Mouse (Mus musculus) embryonic facial prominence, embryonic 11.5 days (tissue): ENCODE results near the gene Hsf4. TPM values are rescaled to one million over a fixed set of nuclear protein-coding genes. Genes with fewer than 3 reads are reported as not detected.
"Not testable (repeated sequence)": the region's sequence is repeated elsewhere in the genome, so short reads cannot be mapped to it uniquely, and the experiment has no call there.

Experiments
- ATAC-seq: fragments of 200-750 bp; cut with Nextera tagmentation; replicated peaks from 2 replicates; pipeline ENCODE4 v1.8.0; 2017; ENCODE audit warnings: low read depth; ENCODE audit not compliant: insufficient number of reproducible peaks, low FRiP score, low TSS enrichment
- DNase-seq: peaks from one replicate; pipeline ENCODE4 v3.0.0-alpha.2; 2015; ENCODE audit warnings: low spot score
- H3K27ac ChIP-seq: fragments of 300-500 bp; sonication (generic); replicated peaks from 2 replicates; pipeline ENCODE4 v1.5.1; 2014; ENCODE audit warnings: mild to moderate bottlenecking, low read depth, low read length, control low read depth
- H3K27me3 ChIP-seq: fragments of 300-500 bp; sonication (generic); 2 replicates; pipeline ENCODE4 v1.6.1; 2014; ENCODE audit warnings: mild to moderate bottlenecking, low read length, moderate library complexity, mixed read lengths; ENCODE audit not compliant: control insufficient read depth, insufficient read depth
- H3K36me3 ChIP-seq: fragments of 300-500 bp; sonication (generic); replicated peaks from 2 replicates; pipeline ENCODE4 v1.6.1; 2014; ENCODE audit warnings: low read depth, mild to moderate bottlenecking, low read length, moderate library complexity, mixed read lengths; ENCODE audit not compliant: control insufficient read depth, insufficient read depth
- H3K4me1 ChIP-seq: fragments of 300-500 bp; sonication (generic); 2 replicates; pipeline ENCODE4 v1.6.1; 2014; ENCODE audit warnings: low read length, mixed read lengths; ENCODE audit not compliant: control insufficient read depth, insufficient read depth
- H3K4me2 ChIP-seq: fragments of 300-500 bp; sonication (generic); 2 replicates; pipeline ENCODE4 v1.6.1; 2014; ENCODE audit warnings: low read depth, mild to moderate bottlenecking, control low read depth, low read length, moderate library complexity
- H3K4me3 ChIP-seq: fragments of 300-500 bp; sonication (generic); 2 replicates; pipeline ENCODE4 v1.5.1; 2014; ENCODE audit warnings: low read depth, low read length, control low read depth
- H3K9ac ChIP-seq: fragments of 300-500 bp; sonication (generic); replicated peaks from 2 replicates; pipeline ENCODE4 v1.6.1; 2014; ENCODE audit warnings: mild to moderate bottlenecking, control low read depth, low read length
- H3K9me3 ChIP-seq: fragments of 300-500 bp; sonication (generic); replicated peaks from 2 replicates; pipeline ENCODE4 v1.6.1; 2016; ENCODE audit warnings: mild to moderate bottlenecking, low read length, inconsistent platforms, mixed read lengths; ENCODE audit not compliant: control insufficient read depth
- WGBS: fragments of 180-500 bp; shearing (Covaris S2); extraction: QIAGEN DNeasy Blood & Tissue Kit; methylation state at CpG from one replicate; pipeline ENCODE4 v1.1.7; 2014; 5-methylcytosine and 5-hydroxymethylcytosine counted together
- polyA plus RNA-seq: library from polyadenylated mRNA; unstranded; fragments of >200 nt; fragmentation: Nextera tagmentation; extraction: Ambion mirVana; gene quantifications from 2 replicates; pipeline ENCODE4 v1.2.1, GENCODE M21; 2014

The Hsf4 gene
- polyA plus RNA-seq, 1 experiment from 2014 or later: 0.13 TPM

GRCm38 (mm10) chr8:105290554-105291314, 21.1 kb downstream of the Hsf4 start:
- Histone ChIP-seq H3K4me2 (peak overlapping the region; percentile 69), H3K27me3 (peaks cover 12% of the 10 kb centered on the region), H3K4me3 (peak overlapping the region; percentile 47), H3K27ac (no peak overlapping the region), H3K9me3 (no peaks in the 10 kb centered on the region), H3K36me3 (no peaks in the 10 kb centered on the region), H3K4me1 (peaks cover 5% of the 10 kb centered on the region; the same call in 1 of the 2 replicates), H3K9ac (no peak overlapping the region)
- DNase-seq (peak; percentile 96), ATAC-seq (no peak)
- 7% methylated on average over 31 of the region's 31 CpGs for WGBS

- H3K36me3 ChIP-seq, H3K27ac ChIP-seq, H3K4me2 ChIP-seq, H3K9ac ChIP-seq, H3K4me3 ChIP-seq, DNase-seq, H3K9me3 ChIP-seq, H3K4me1 ChIP-seq, ATAC-seq: not testable (repeated sequence)
- WGBS: 85% methylated on average over 8 of the region's 8 CpGs
- H3K27me3 ChIP-seq: peaks cover 12% of the 10 kb centered on the region
Observed at GRCm38 (mm10) chr8:105291364-105291763, 21.8 kb downstream of the Hsf4 start.

GRCm38 (mm10) chr8:105291802-105292201, 22.2 kb downstream of the Hsf4 start:
- not testable (repeated sequence) for H3K9me3 ChIP-seq, H3K9ac ChIP-seq, H3K4me1 ChIP-seq, H3K27ac ChIP-seq, ATAC-seq, DNase-seq, H3K4me3 ChIP-seq, H3K4me2 ChIP-seq, H3K36me3 ChIP-seq
- H3K27me3 ChIP-seq: peaks cover 12% of the 10 kb centered on the region
- 80% methylated on average over 3 of the region's 3 CpGs for WGBS

DNA sequence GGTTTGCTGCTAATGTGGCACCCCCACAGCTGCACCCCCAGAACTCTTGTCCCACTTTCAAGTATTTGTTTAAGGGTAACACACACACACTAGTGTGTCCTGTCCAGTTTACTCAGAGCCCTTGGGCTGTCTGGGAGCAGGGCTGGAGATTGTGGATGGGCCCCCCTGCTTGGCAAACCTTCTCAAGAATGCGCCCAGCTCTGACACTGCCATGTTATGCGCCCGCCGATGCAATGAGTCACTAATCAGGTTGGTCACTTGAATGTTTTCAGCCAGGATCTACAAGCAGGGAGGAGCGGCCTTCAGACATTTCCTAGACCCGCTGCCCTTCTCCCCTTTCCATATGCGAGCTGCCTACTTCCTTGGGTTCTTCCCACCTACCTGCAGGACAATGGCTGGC, 22.9 kb downstream of the Hsf4 start:
- no peaks in the 10 kb centered on the region for H3K36me3 ChIP-seq
- peaks cover 12% of the 10 kb centered on the region for H3K27me3 ChIP-seq
- H3K4me1 ChIP-seq: peaks cover 5% of the 10 kb centered on the region; the same call in 1 of the 2 replicates
- H3K4me3 ChIP-seq: no peak overlapping the region
- no peak overlapping the region for H3K4me2 ChIP-seq
- 78% methylated on average over 7 of the region's 7 CpGs for WGBS
- no peak overlapping the region for H3K27ac ChIP-seq
- no peak for ATAC-seq
- H3K9ac ChIP-seq: no peak overlapping the region
- DNase-seq: no peak
- H3K9me3 ChIP-seq: no peaks in the 10 kb centered on the region

- Histone ChIP-seq H3K9ac (no peak overlapping the region), H3K27ac (no peak overlapping the region), H3K4me1 (peaks cover 5% of the 10 kb centered on the region; the same call in 1 of the 2 replicates), H3K4me2 (no peak overlapping the region), H3K27me3 (peaks cover 12% of the 10 kb centered on the region), H3K4me3 (no peak overlapping the region), H3K36me3 (no peaks in the 10 kb centered on the region), H3K9me3 (no peaks in the 10 kb centered on the region)
- no peak for ATAC-seq
- DNase-seq: no peak
- 65% methylated on average over 19 of the region's 19 CpGs for WGBS
Observed at GRCm38 (mm10) chr8:105293405-105293804, 23.8 kb downstream of the Hsf4 start.

DNA sequence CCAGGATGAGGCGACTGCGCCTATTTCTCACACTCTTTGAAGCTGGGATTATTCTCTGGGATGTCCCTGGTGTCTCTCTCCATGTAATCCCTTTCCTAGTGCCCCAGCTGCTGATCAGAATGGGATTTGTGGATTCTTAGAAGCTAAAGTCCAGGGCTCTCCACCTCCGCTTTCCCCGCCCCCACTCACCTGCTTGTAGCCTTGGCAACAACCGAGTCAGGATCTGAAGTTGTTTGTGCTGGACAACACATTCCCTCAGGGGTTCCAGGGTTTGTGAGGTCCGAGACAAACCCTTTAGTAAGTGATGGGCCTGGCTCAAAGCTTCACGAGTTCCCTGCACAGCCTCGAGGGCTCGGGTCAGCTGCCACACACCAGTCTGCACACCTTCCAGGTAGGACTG, 25.2 kb downstream of the Hsf4 start:
- ATAC-seq (no peak), DNase-seq (no peak)
- H3K27me3 ChIP-seq: peaks cover 11% of the 10 kb centered on the region
- no peak overlapping the region for H3K27ac ChIP-seq
- H3K36me3 ChIP-seq: no peaks in the 10 kb centered on the region
- no peak overlapping the region for H3K9ac ChIP-seq
- H3K4me3 ChIP-seq: no peak overlapping the region
- WGBS: 56% methylated on average over 9 of the region's 9 CpGs
- H3K9me3 ChIP-seq: no peaks in the 10 kb centered on the region
- H3K4me1 ChIP-seq: peaks cover 9% of the 10 kb centered on the region
- no peak overlapping the region for H3K4me2 ChIP-seq

DNA sequence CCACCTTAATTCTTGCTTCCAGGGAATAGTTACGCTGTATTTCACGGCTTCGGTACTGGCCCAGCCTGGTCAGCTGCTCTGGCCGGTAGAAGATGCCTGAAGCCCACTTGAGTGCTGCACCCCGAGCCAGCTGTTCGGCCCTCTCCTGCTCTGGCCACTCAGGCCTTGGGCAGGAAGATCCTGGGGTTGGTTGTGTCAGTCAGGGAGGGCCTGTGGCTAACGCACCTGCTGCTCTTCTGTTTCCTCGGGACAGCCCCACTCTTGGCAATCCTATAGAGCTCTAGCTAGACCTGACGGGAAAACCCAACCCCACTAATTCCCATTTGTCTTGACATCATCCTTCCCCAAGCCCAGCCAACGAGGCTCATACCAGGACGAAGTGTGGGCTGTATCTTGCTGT, 25.7 kb downstream of the Hsf4 start:
- H3K36me3 ChIP-seq: no peaks in the 10 kb centered on the region; the same call in 1 of the 2 replicates
- ATAC-seq (no peak), DNase-seq (no peak)
- peaks cover 5% of the 10 kb centered on the region for H3K4me1 ChIP-seq
- H3K27ac ChIP-seq: no peak overlapping the region
- no peak overlapping the region for H3K4me3 ChIP-seq
- no peaks in the 10 kb centered on the region for H3K9me3 ChIP-seq
- H3K9ac ChIP-seq: no peak overlapping the region
- no peak overlapping the region for H3K4me2 ChIP-seq
- WGBS: 68% methylated on average over 11 of the region's 11 CpGs
- peaks cover 6% of the 10 kb centered on the region for H3K27me3 ChIP-seq

- Histone ChIP-seq H3K27ac (no peak within 1 kb of the TSS; the same call in 1 of the 2 replicates), H3K9ac (peak within 1 kb of the TSS; percentile 92)
- WGBS: 63% methylated on average over 11 of the region's 11 CpGs
Observed at GRCm38 (mm10) chr8:105295895-105296573, 26.4 kb downstream of the Hsf4 start, which contains the start of gene Exoc3l. Gene Exoc3l, minus strand, starts transcription at chr8:105296101.

More at GRCm38 (mm10) chr8:105295895-105296573, 26.4 kb downstream of the Hsf4 start, which contains the start of gene Exoc3l:
- no peaks in the 10 kb centered on the region for H3K9me3 ChIP-seq
- no peak within 1 kb of the TSS for H3K4me3 ChIP-seq
- no peaks in the 10 kb centered on the region for H3K27me3 ChIP-seq
- DNase-seq (no peak), ATAC-seq (no peak)
- no peaks in the 10 kb centered on the region; the same call in 1 of the 2 replicates for H3K36me3 ChIP-seq
- peaks cover 5% of the 10 kb centered on the region for H3K4me1 ChIP-seq
- H3K4me2 ChIP-seq: peak within 1 kb of the TSS; percentile 86; the same call in 1 of the 2 replicates
